Mouse (Mus musculus): ENCODE measurements around the gene Nr1d1. TPM values are rescaled to one million over a fixed set of nuclear protein-coding genes. Genes with fewer than 3 reads are reported as not detected.
"Not testable (repeated sequence)": the region's sequence is repeated elsewhere in the genome, so short reads cannot be mapped to it uniquely, and the experiment has no call there.

The Nr1d1 gene
- polyA plus RNA-seq, 1 experiment from 2014 or later = 5.1 TPM

- Histone ChIP-seq H3K4me3 (ENCODE audit: low read depth, low read length) (peak overlapping the region; percentile 96), H3K36me3 (ENCODE audit: control insufficient read depth, insufficient read depth) (no peaks in the 10 kb centered on the region), H3K9ac (ENCODE audit: low read depth, low read length) (peak overlapping the region; percentile 97), H3K4me2 (replicated peaks; ENCODE audit: low read depth) (peak overlapping the region; percentile 91), H3K4me1 (replicated peaks; ENCODE audit: control insufficient read depth, insufficient read depth, low read length) (peaks cover 21% of the 10 kb centered on the region; the same call in 1 of the 2 replicates), H3K9me3 (ENCODE audit: control insufficient read depth) (no peaks in the 10 kb centered on the region), H3K27me3 (replicated peaks; ENCODE audit: control insufficient read depth, insufficient read depth, low read length) (no peaks in the 10 kb centered on the region), H3K27ac (ENCODE audit: low read depth, low read length) (peak overlapping the region; percentile 98)
- no peak for TF ChIP-seq CTCF (IDR thresholded peaks at IDR 0.05; ENCODE audit: low read depth)
- WGBS = 0% methylated on average over 17 of the region's 17 CpGs
- no peak for ATAC-seq
These were observed 34.0 kb downstream of the Nr1d1 start for GRCm38 (mm10) chr11:98741051-98741620.

GRCm38 (mm10) chr11:98740393-98741050 is 34.6 kb downstream of the Nr1d1 start, which contains the start of gene Thra:
TSS of gene Thra (plus strand) at chr11:98740638.
- H3K9me3 ChIP-seq (ENCODE audit: control insufficient read depth) = no peaks in the 10 kb centered on the region
- peaks cover 21% of the 10 kb centered on the region; the same call in 1 of the 2 replicates for H3K4me1 ChIP-seq (replicated peaks; ENCODE audit: control insufficient read depth, insufficient read depth, low read length)
- 0% methylated on average over 22 of the region's 22 CpGs for WGBS
- peak within 1 kb of the TSS; percentile 97 for H3K9ac ChIP-seq (ENCODE audit: low read depth, low read length)
- peak within 1 kb of the TSS; percentile 91 for H3K4me2 ChIP-seq (replicated peaks; ENCODE audit: low read depth)
- peak within 1 kb of the TSS; percentile 98 for H3K27ac ChIP-seq (ENCODE audit: low read depth, low read length)
- H3K36me3 ChIP-seq (ENCODE audit: control insufficient read depth, insufficient read depth) = no peaks in the 10 kb centered on the region
- ATAC-seq = peak; percentile 67
- no peak for TF ChIP-seq CTCF (IDR thresholded peaks at IDR 0.05; ENCODE audit: low read depth)
- peak within 1 kb of the TSS; percentile 96 for H3K4me3 ChIP-seq (ENCODE audit: low read depth, low read length)
- H3K27me3 ChIP-seq (replicated peaks; ENCODE audit: control insufficient read depth, insufficient read depth, low read length) = no peaks in the 10 kb centered on the region

GRCm38 (mm10) chr11:98740026-98740392 is 35.1 kb downstream of the Nr1d1 start:
- H3K9me3 ChIP-seq (ENCODE audit: control insufficient read depth) = no peaks in the 10 kb centered on the region
- no peaks in the 10 kb centered on the region for H3K36me3 ChIP-seq (ENCODE audit: control insufficient read depth, insufficient read depth)
- peak overlapping the region; percentile 96 for H3K4me3 ChIP-seq (ENCODE audit: low read depth, low read length)
- ATAC-seq = no peak
- WGBS = 8% methylated on average over 8 of the region's 8 CpGs
- H3K4me1 ChIP-seq (replicated peaks; ENCODE audit: control insufficient read depth, insufficient read depth, low read length) = peaks cover 20% of the 10 kb centered on the region; the same call in 1 of the 2 replicates
- no peaks in the 10 kb centered on the region for H3K27me3 ChIP-seq (replicated peaks; ENCODE audit: control insufficient read depth, insufficient read depth, low read length)
- H3K27ac ChIP-seq (ENCODE audit: low read depth, low read length) = peak overlapping the region; percentile 98
- H3K9ac ChIP-seq (ENCODE audit: low read depth, low read length) = no peak overlapping the region
- H3K4me2 ChIP-seq (replicated peaks; ENCODE audit: low read depth) = peak overlapping the region; percentile 91
- no peak for TF ChIP-seq CTCF (IDR thresholded peaks at IDR 0.05; ENCODE audit: low read depth)

GRCm38 (mm10) chr11:98738925-98739324 is 36.2 kb downstream of the Nr1d1 start:
- no peak overlapping the region for H3K4me3 ChIP-seq (ENCODE audit: low read depth, low read length)
- no peaks in the 10 kb centered on the region for H3K36me3 ChIP-seq (ENCODE audit: control insufficient read depth, insufficient read depth)
- 83% methylated on average over 8 of the region's 9 CpGs for WGBS
- no peak overlapping the region for H3K9ac ChIP-seq (ENCODE audit: low read depth, low read length)
- no peak overlapping the region for H3K4me2 ChIP-seq (replicated peaks; ENCODE audit: low read depth)
- ATAC-seq = no peak
- 0 out of 2 replicates have a peak, but pooled peaks cover 12% of the 10 kb centered on the region for H3K4me1 ChIP-seq (replicated peaks; ENCODE audit: control insufficient read depth, insufficient read depth, low read length)
- no peak for TF ChIP-seq CTCF (IDR thresholded peaks at IDR 0.05; ENCODE audit: low read depth)
- no peaks in the 10 kb centered on the region for H3K27me3 ChIP-seq (replicated peaks; ENCODE audit: control insufficient read depth, insufficient read depth, low read length)
- no peak overlapping the region for H3K27ac ChIP-seq (ENCODE audit: low read depth, low read length)
- H3K9me3 ChIP-seq (ENCODE audit: control insufficient read depth) = no peaks in the 10 kb centered on the region

- H3K4me2 ChIP-seq (replicated peaks; ENCODE audit: low read depth) = no peak overlapping the region
- H3K36me3 ChIP-seq (ENCODE audit: control insufficient read depth, insufficient read depth) = no peaks in the 10 kb centered on the region
- no peak for ATAC-seq
- H3K4me1 ChIP-seq (replicated peaks; ENCODE audit: control insufficient read depth, insufficient read depth, low read length) = 0 out of 2 replicates have a peak, but pooled peaks cover 12% of the 10 kb centered on the region
- WGBS = 63% methylated on average over 4 of the region's 4 CpGs
- no peak overlapping the region for H3K4me3 ChIP-seq (ENCODE audit: low read depth, low read length)
- no peaks in the 10 kb centered on the region for H3K9me3 ChIP-seq (ENCODE audit: control insufficient read depth)
- H3K27me3 ChIP-seq (replicated peaks; ENCODE audit: control insufficient read depth, insufficient read depth, low read length) = no peaks in the 10 kb centered on the region
- no peak overlapping the region for H3K27ac ChIP-seq (ENCODE audit: low read depth, low read length)
- no peak overlapping the region for H3K9ac ChIP-seq (ENCODE audit: low read depth, low read length)
- no peak for TF ChIP-seq CTCF (IDR thresholded peaks at IDR 0.05; ENCODE audit: low read depth)
These were observed 36.7 kb downstream of the Nr1d1 start for GRCm38 (mm10) chr11:98738428-98738911.

- H3K9me3 ChIP-seq (ENCODE audit: control insufficient read depth); H3K9ac ChIP-seq (ENCODE audit: low read depth, low read length); H3K27me3 ChIP-seq (replicated peaks; ENCODE audit: control insufficient read depth, insufficient read depth, low read length); H3K4me2 ChIP-seq (replicated peaks; ENCODE audit: low read depth); H3K27ac ChIP-seq (ENCODE audit: low read depth, low read length); ATAC-seq; H3K4me3 ChIP-seq (ENCODE audit: low read depth, low read length); H3K4me1 ChIP-seq (replicated peaks; ENCODE audit: control insufficient read depth, insufficient read depth, low read length); H3K36me3 ChIP-seq (ENCODE audit: control insufficient read depth, insufficient read depth): not testable (repeated sequence)
- 41% methylated on average over 2 of the region's 2 CpGs for WGBS
These were observed 37.9 kb downstream of the Nr1d1 start for GRCm38 (mm10) chr11:98737220-98737619.
